Mouse (Mus musculus) left cerebral cortex, postnatal 14 days (tissue): ENCODE data around the gene Timm22. TPM values are rescaled to one million over a fixed set of nuclear protein-coding genes. Genes with fewer than 3 reads are reported as not detected.

Experiments used
- DNase-seq, 2 experiments: peaks; one replicate each; pipeline ENCODE4 v3.0.0; 2021 to 2022; ENCODE audit warnings: low spot score in 2 of 2, mixed read lengths in 1 of 2
- intact Hi-C: fragments of 180-260 bp; cut with DNase I; formaldehyde crosslinking; loops from one replicate; pipeline ENCODE4 v1.15.1; 2025
- long read RNA-seq, 2 experiments: library from polyadenylated mRNA; stranded (forward); transcript quantifications; one replicate each; pipeline ENCODE4 v2.0.0; 2021
- total RNA-seq, 2 experiments: library from RNA; stranded (reverse); gene quantifications; 2 replicates each; pipeline ENCODE4 v1.2.3; 2021

Timm22 gene
- 10 to 100 TPM; 38.0 to 40.1 TPM for total RNA-seq
- long read RNA-seq, experiment 1, transcript Timm22-203 (3 exons, 362 nt) = minor isoform, 6 of 45 reads
- long read RNA-seq, experiment 1, transcript Timm22-201 (4 exons, 2,817 nt) = major isoform, 35 of 45 reads
- long read RNA-seq, experiment 1, partial matches to known transcripts = 1 of 45 reads
- long read RNA-seq, experiment 1, other reads (novel, unspliced or antisense) = 3 of 45 reads
- long read RNA-seq, experiment 2, transcript Timm22-203 (3 exons, 362 nt) = minor isoform, 6 of 45 reads
- long read RNA-seq, experiment 2, transcript Timm22-201 (4 exons, 2,817 nt) = major isoform, 31 of 45 reads
- long read RNA-seq, experiment 2, partial matches to known transcripts = 1 of 45 reads
- long read RNA-seq, experiment 2, other reads (novel, unspliced or antisense) = 6 of 45 reads

DNA sequence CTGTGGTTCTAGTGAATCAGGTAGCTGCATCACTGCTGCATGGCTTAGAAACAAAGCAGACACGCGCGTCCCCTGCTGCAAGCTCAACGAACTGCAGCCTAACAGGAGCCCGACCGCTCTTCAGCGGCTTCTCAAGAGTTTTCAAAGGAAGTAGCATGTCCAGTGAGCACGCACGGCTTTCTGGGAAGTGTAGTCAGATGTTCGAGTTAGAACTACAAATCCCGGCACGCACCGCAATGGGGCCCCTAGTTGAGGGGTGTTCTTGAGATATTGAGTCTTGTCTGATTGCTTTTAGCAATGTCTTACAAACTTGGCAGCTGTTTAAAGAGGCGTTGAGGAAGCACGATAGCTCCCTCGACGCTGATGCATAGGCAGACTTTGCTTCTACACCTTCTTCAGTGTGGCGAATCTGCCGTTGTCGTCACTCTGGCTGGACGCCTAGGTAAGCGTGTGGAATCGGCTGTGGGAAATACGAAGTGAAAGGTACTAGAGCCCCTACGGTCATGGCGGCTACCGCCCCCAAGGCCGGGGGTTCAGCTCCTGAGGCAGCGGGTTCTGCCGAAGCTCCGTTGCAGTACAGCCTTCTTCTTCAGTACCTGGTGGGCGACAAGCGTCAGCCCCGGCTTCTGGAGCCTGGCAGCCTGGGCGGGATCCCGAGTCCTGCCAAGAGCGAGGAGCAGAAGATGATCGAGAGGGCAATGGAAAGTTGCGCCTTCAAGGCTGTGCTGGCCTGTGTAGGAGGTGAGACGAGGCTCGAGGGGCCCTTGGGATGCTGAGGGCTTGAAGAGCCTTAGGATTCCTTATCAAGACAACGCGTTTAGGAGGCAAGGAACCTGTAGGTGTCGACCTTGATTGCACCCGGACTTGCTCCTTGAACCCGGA, at the start of gene Timm22:
Gene Timm22, plus strand, starts transcription at position 251 of the 882 bp plus-strand sequence.
- intact Hi-C loops = no loop called here
- DNase-seq = peak; percentile 99

DNA sequence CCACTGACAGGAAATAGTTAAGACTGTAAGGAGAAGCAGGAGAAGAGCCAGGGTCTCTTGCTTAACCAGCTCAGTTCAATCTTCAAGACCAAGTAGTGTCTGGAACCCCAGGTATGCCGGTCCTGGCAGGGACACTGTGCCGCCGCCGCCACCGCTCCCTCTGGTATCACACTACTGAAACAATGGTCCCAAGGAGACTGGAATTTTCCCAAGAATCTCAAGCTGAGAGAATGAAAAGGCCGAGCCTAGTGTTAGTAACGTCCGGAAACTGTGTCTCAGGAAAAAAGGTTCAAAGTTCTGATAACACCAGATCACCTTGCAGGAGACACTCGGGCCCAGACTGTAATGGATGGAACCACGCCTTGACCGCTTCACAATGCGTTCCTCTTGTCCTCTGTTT, 49.3 kb upstream of the Timm22 start:
- intact Hi-C loops = no loop called here
- no peak for DNase-seq

DNA sequence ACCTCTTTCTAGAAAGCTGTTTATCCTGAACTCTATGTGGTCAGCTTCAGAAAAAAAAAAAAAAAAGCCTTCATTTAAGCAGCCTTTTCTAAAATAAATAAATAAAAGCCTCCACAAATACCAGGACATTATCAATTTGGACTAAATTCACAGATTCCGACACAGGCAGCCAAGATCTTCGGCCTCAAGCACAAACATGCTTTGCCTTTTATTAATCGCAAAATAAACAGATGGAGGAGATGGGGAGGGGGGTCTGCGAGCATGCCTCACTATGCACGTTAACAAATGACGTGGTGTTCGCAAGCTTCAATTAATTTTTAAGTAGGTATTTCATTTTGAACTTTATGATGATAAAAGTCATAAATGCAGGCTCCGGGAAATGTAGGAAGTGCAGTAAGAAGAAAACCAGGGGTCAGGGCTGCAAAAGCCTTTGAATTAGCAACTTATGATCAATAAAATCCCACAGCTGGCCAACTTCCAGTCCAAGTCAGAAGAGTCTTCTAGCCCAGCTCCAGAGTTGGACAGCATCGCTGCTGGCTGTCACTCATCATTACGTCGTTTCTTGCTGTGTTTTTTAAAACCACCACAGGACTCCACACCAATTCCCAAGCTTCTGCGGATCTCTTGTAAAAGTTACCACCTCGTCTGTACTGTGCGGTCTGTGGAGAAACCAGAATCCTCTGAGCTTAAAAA, 48.0 kb upstream of the Timm22 start:
- intact Hi-C loops = no loop called here
- DNase-seq = no peak

DNA sequence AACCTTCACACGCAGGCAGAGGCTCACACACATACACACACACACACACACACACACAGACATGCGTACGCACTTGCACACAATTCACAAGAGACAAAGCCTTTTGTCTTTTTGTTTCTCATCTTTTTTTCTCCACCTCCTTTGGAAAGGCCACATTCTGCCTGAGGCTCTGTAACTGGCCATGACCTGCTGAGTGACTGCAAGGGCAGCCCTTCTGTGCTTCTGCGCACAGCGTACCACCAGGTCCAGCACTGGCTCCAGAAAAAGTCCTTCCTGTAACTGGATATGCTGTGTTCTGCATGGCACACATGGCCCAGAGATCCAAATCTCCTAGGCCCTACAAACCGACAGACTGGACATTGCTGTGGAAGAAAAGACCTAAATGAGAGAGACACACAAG, 46.5 kb upstream of the Timm22 start:
- intact Hi-C loops = no loop called here
- no peak for DNase-seq

DNA sequence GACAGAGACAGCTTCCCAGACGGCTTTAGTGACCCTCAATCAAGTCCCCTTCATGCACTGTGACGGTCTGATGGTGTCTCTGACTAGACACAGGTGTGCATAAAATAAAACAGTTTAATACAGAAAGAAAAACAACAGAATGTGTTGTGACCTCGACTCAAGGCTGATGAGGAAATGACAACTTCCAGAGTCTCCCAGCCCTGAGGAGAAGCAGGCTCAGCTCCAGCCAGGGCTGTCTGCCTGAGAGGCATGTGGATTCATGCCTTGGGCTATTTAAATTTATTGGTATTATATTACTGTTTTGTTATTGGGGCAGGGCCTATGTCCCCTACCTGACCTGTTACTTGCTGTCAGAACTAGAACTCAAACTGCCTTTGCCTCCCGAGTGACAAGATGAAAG, 45.3 kb upstream of the Timm22 start:
- intact Hi-C loops = no loop called here
- no peak for DNase-seq

DNA sequence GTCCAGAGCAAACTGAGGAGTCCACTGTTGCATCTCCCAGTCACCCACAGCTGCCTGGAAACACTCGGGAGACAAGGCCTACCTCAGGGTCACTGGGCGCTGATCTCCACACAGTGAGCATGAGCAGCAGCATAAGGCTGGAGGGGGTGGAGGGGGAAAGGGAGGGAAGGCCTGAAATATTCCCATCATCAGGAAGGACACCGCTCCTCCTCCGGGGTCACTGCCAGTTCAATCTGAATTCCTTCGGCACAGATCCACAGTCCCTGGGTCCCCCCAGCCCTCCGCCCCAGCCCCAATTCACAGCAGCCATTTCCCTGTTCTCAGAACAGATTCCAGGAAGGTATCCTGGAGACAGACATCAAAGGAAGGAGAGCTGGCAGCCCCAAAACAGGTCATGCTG, 43.6 kb upstream of the Timm22 start:
- DNase-seq = no peak
- intact Hi-C loops = no loop called here

DNA sequence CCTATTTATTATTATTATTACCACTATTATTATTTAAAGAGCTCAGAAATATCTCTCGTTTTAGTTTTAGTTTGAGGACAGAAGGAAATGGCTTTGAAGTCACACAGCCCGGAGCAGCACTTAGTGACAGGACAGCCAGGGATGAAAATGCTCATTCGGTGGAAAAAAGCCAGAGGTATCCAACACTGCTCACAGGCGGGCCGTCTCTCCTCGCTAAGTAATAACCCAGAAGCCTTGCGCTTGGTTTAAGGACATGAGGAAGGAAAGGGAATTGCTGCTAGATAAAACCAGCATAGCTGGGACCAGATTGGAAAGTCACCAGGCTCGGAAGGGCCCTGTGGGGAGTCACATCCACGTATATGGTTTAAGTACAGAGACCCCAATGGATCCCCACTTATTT, 43.1 kb upstream of the Timm22 start:
- DNase-seq = no peak
- intact Hi-C loops = no loop called here

DNA sequence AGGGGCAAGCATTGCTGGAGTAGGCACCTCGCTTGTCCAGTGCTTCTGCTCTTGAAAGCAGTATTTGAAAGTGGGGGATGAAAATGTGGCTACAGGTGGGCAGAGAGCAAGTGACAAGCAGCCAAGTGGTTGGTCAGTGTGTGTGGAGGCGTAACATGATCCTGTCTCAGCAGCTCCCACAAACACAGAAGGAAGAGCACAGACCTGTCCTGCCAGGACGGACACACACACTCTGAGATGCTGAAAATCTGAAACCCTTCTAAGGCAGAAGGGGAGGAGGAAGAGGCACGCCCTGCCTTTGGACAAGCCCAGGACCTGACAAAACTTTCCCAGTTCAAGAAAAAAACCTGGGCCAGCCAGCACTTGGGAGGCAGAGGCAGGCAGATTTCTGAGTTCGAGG, 42.7 kb upstream of the Timm22 start:
- intact Hi-C loops = no loop called here

DNA sequence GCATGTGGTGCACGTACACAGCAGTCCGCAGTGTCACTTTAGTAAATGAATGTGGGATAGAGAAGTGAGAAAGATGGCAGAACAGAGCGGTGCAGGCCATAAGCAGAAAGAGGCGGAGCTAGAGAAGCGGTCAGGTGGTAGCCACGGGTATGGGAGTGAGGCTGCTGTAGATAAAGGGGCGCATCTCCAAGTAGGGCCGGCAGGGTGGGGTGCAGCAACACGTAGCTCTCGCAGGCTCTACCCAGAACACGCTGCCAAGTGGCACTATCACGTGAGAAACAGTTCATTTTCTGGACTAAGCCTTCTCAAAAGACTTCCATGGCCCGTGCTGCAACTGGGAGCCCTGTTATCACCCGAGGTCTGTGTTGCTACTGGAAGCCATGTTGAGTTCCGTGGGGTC, 40.0 kb upstream of the Timm22 start:
- no peak for DNase-seq
- intact Hi-C loops = no loop called here

More for the DNA sequence above, 42.7 kb upstream of the Timm22 start:
- DNase-seq = no peak

DNA sequence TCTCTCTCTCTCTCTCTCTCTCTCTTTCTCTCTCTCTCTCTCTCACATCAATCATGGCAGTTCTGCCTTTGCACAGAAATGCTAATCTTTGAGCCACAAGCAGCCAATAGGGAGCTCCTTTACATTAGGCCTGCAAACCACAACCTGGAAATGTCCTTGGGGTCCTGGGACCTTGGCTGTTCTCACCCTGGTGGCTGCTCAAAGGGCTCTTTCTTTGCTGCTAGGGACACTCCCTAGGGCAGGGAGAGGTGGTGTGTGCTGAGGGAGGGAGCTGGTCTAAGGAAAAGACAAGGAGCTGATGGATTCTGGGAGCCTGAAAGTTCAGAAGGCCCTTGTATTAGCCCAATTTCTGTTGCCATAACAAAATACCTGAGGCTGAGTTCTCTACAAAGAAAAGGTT, 36.3 kb upstream of the Timm22 start:
- no peak for DNase-seq
- intact Hi-C loops = no loop called here

DNA sequence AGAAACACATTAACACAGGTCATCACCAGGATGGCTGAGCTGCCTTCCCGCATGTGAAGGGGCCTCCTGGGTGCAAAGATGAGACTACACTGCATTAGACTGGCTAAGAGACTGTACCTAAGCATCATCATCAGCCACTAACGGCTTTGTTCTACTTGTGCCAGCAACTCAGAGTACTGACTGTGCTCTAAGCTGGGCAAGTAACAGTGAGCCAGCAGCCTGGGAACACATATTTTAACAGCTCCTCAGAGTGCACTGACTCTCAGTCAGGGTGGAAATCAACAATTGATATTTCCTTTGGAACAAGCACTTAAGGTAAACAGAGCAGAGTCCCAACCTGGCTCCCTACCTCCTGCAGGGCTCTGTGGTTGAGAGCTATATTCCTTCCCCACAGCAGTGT, 34.6 kb upstream of the Timm22 start:
- no peak for DNase-seq

DNA sequence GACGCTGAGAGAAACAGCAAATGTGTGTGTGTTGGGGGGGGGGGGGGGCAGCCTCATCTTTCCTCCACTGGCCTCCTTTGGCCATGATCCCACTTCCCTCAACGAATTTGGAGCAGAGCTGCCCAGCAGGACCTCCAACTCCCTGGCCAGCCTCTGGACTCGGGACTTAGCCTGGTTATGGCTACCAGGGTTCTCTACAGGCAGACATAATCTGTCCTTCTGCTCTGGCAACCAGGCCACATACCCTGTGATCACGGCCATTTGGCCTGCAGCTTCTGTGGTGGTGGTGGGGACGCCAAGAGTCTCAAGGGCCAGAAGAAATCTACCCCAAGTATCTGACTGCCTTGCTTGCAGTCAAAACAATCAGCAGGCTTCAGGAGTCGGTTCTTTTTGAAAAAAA, 34.2 kb upstream of the Timm22 start:
- intact Hi-C loops = no loop called here
- no peak for DNase-seq

More for the DNA sequence above, 34.6 kb upstream of the Timm22 start:
- intact Hi-C loops = no loop called here

DNA sequence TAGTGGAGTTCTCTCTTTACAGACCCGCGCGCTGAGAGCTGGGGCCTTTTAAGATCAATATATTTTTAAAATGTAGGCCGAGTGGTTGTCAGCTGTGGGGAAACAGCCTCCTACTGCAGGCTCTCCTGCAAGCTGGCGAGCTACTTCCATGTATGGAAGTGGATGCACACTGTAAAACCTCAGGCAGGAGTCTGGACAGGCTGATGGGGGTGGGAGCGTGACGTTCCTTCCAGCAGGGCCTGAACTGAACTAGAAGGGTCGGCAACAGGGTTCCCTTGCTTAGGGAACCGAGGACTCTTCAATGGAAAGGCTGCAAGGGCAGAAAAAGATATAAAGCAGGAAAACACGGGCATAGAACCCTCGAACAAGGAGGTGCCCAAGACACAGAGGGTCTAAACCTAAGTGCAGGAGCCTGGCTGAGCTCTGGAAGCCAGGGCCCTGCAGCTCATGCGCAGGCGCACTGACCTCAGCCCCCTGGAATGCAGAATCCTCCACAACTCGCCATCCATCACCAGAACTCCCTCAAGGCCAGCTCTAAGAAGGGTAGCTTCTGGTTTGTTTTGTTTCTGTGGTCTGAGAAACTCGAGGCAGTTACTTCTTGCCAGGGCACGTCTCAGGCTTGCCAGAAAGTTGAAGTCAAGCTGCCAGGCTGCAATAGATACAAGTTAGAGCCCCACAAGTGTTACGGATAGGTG, 32.1 kb upstream of the Timm22 start:
- peak in 1 of 2 experiments; percentile 23 for DNase-seq
- intact Hi-C loops = no loop called here

DNA sequence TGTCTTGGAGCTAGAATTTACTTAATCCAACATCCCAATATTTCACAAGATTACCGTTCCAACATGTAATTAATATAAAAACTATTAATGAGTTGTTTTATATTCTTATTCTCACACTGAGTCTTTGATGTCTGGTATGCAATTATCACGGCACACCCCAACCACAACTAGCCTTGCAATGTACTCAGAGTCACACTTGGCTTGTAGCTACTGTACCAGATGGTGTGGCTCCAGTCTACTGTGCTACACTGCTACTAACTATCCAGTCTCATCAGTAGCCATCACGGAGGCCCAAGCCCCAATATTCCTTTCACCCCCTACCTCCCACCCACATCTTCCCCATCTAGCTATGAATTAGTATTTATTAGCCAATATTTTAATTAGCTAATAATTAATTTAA, 30.3 kb upstream of the Timm22 start:
- intact Hi-C loops = no loop called here
- DNase-seq = no peak

DNA sequence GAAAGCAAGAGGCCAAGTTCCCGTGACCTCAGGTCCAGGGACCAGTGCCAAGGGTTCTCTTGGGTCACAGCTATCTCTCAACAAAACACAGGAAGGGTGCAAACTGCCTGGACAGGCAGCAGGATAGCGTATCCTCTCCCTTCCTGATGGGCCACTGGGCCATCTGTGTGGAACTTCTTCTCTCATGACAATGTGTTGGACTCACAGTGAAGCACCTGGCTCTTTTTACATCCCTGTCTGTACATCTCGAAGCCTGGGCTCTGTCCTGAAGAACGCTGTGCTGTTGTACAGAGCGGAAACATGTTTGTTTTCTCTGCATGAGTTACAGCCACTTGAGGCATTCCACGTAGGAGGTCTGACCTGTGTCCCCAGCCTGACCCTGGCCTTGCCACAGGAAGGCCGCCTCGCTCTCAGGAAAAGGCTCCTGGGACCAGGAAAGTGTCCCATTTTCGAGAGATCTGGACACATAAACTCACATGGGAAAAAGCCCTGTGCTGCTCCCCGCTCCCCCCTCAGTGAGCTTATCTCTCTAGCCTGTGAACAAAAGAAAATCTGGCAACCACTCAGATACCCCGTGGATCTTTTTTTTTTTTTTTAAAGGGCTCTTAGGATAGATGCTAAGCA, 26.7 kb upstream of the Timm22 start:
- DNase-seq = no peak
- intact Hi-C loops = no loop called here

DNA sequence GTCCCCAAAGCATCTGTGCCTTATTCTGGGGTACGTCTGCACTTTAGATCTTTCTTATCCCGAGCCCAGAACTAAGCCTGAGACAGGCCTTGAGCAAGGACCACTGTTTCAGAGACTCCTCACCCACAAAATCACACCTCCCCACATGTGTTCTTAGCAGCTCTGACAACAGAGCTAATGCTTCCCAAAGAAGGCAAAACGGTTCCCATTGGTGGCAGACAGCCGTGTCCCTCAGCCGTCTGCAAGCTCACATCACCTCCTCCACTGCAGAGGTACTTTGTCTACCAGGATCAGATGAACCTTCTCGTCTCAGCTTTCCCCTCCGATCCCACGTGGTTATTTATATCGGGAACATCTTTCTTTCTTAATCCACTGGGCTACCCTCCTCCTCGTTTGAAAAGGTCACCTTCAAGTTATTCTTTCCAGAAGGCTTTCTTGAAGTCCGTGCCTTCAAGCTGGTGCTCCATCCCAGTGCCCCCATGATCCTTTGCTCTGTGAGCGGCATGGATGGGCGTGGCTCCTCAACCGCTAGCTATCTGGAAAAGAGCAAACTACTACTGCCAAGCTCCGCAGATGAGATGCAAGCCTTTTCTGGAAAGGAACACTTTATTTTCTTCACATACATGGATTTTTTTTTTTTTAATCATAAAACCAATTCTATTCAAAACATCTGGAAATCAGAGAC, 25.4 kb upstream of the Timm22 start:
- intact Hi-C loops = no loop called here
- DNase-seq = no peak

DNA sequence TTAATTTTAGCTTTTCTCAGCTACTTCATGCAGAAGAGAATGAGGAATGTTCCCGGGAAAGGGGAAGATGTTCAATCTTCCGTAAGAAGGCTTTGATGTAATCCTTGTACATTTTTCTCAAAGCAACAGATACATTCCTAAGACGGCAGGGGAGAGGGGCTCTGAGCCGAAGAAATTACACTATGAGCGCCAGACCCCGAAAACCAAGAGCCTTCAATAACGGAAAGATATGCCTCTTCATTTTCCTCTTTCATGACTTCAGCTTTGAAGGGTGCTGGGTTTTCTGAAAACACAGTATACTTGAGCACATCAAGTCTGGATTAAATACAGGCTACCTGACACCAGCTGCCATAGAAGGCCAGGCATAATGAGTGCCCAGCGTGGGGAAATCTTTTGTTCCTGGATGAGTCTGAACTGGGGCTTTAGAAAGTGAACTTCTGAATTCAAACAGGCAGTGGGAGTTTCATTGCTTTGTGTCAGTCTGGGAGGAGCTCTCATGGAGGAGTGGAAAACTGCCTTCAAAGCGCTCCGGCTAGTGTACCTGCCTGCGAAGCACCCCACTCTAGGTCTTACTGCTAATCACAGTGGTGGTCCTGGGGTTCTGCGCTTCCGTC, 23.9 kb upstream of the Timm22 start:
- DNase-seq = no peak
- intact Hi-C loops = no loop called here

DNA sequence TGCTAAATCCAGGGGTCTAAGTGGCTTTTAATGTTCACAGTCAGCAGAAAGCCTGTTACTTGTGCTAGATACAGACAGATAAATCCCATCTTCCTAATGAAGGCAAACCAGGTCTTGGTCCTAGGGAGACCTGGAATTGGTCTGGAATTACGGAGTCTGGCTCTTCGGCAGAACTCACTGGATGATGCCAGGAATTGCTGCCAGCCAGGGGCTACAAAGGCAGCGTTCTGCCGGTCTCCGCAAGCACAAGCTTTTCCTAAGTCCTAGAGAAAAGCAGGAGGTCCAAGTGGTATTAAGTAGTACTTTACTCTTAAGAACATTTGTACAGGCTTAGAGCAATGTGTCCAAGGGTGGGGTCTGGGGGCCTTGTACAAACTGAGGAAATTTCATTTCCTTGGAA, 22.4 kb upstream of the Timm22 start:
- intact Hi-C loops = no loop called here

More for the DNA sequence above, 22.4 kb upstream of the Timm22 start:
- no peak for DNase-seq
